Mouse (Mus musculus) MEL (cell line): Measurements from ENCODE around the gene Txnrd2. TPM values are rescaled to one million over a fixed set of nuclear protein-coding genes. Genes with fewer than 3 reads are reported as not detected.

Experiments used
- DNase-seq: peaks from one replicate; pipeline ENCODE4 v3.0.0; 2011; ENCODE audit warnings: low read depth, low spot score
- H3K27ac ChIP-seq: 2 replicates; pipeline ENCODE4 v1.5.1; 2012; ENCODE audit warnings: low read depth, mild to moderate bottlenecking, control low read depth, low read length, moderate library complexity; ENCODE audit not compliant: control insufficient read depth
- H3K27me3 ChIP-seq, 2 experiments: fragments of 150-350 bp in 1 of 2; sonication (generic) in 1 of 2; 2 replicates each; pipeline ENCODE4 v1.6.1; 2012; ENCODE audit warnings: low read length in 2 of 2, mild to moderate bottlenecking in 2 of 2, improper control_type of control experiment in 1 of 2, moderate library complexity in 1 of 2; ENCODE audit not compliant: insufficient read depth in 2 of 2, control insufficient read depth in 1 of 2
- H3K36me3 ChIP-seq, 2 experiments: 2 replicates each; pipeline ENCODE4 v1.6.1; 2012 to 2014; ENCODE audit warnings: low read length in 2 of 2, improper control_type of control experiment in 1 of 2, inconsistent platforms in 1 of 2, mild to moderate bottlenecking in 1 of 2; ENCODE audit not compliant: insufficient read depth in 2 of 2, control insufficient read depth in 1 of 2
- H3K4me1 ChIP-seq, 2 experiments: fragments of 150-350 bp in 1 of 2; sonication (generic) in 1 of 2; 2 replicates each; pipeline ENCODE4 v1.6.1; 2012; ENCODE audit warnings: low read length in 2 of 2, improper control_type of control experiment in 1 of 2, mild to moderate bottlenecking in 1 of 2; ENCODE audit not compliant: insufficient read depth in 2 of 2, control insufficient read depth in 1 of 2
- H3K4me3 ChIP-seq, 2 experiments: fragments of 150-350 bp in 1 of 2; sonication (generic) in 1 of 2; 2 replicates each; pipeline ENCODE4 v1.5.1; 2012; ENCODE audit warnings: low read depth in 2 of 2, low read length in 2 of 2, mild to moderate bottlenecking in 2 of 2, moderate library complexity in 2 of 2, control low read depth in 1 of 2, improper control_type of control experiment in 1 of 2; ENCODE audit not compliant: control insufficient read depth in 1 of 2, insufficient read depth in 1 of 2
- H3K79me2 ChIP-seq: 2 replicates; pipeline ENCODE4 v1.6.1; 2012; ENCODE audit warnings: mild to moderate bottlenecking, low read length, moderate library complexity; ENCODE audit not compliant: control insufficient read depth, poor library complexity, insufficient read depth
- H3K9ac ChIP-seq: 2 replicates; pipeline ENCODE4 v1.6.1; 2012; ENCODE audit warnings: low read depth, mild to moderate bottlenecking, control low read depth, low read length, moderate library complexity; ENCODE audit not compliant: control insufficient read depth, poor library complexity, severe bottlenecking
- H3K9me3 ChIP-seq: fragments of 150-350 bp; sonication (generic); replicated peaks from 2 replicates; pipeline ENCODE4 v1.6.1; 2012; ENCODE audit warnings: mild to moderate bottlenecking, low read length, improper control_type of control experiment, moderate library complexity; ENCODE audit not compliant: insufficient read depth
- BHLHE40 ChIP-seq: IDR thresholded peaks from 2 replicates; pipeline ENCODE4 v1.6.1; 2012; ENCODE audit warnings: low read depth, mild to moderate bottlenecking, inconsistent platforms, low read length, improper control_type of control experiment, borderline replicate concordance
- CHD1 ChIP-seq: IDR thresholded peaks from 2 replicates; pipeline ENCODE4 v1.6.1; 2012; ENCODE audit warnings: low read depth, mild to moderate bottlenecking, inconsistent platforms, low read length, improper control_type of control experiment
- CHD2 ChIP-seq: IDR thresholded peaks from 2 replicates; pipeline ENCODE4 v1.6.1; 2011; ENCODE audit warnings: low read length, improper control_type of control experiment
- E2F4 ChIP-seq: IDR thresholded peaks from 2 replicates; pipeline ENCODE4 v1.6.1; 2011; ENCODE audit warnings: low read depth, low read length, improper control_type of control experiment, borderline replicate concordance
- ELF1 ChIP-seq: IDR thresholded peaks from 2 replicates; pipeline ENCODE4 v1.6.1; 2014; ENCODE audit warnings: low read depth, mild to moderate bottlenecking, inconsistent platforms, low read length, improper control_type of control experiment, moderate library complexity
- GABPA ChIP-seq: IDR thresholded peaks from 2 replicates; pipeline ENCODE4 v1.6.1; 2012; ENCODE audit warnings: low read depth, mild to moderate bottlenecking, inconsistent platforms, low read length, improper control_type of control experiment, moderate library complexity
- GATA1 ChIP-seq: IDR thresholded peaks from 2 replicates; pipeline ENCODE4 v1.6.1; 2011; ENCODE audit warnings: low read depth, low read length, improper control_type of control experiment
- HCFC1 ChIP-seq: IDR thresholded peaks from 2 replicates; pipeline ENCODE4 v1.6.1; 2012; ENCODE audit warnings: low read depth, mild to moderate bottlenecking, inconsistent platforms, low read length, improper control_type of control experiment, moderate library complexity
- KAT2A ChIP-seq: conservative IDR thresholded peaks from 2 replicates; pipeline ENCODE4 v1.6.1; 2012; ENCODE audit warnings: low read depth, low read length, improper control_type of control experiment, inconsistent platforms
- MAX ChIP-seq: IDR thresholded peaks from 2 replicates; pipeline ENCODE4 v1.6.1; 2011; ENCODE audit warnings: low read length, improper control_type of control experiment
- MAZ ChIP-seq: IDR thresholded peaks from 2 replicates; pipeline ENCODE4 v1.6.1; 2012; ENCODE audit warnings: low read depth, mild to moderate bottlenecking, inconsistent platforms, low read length, improper control_type of control experiment
- MEF2A ChIP-seq: IDR thresholded peaks from 2 replicates; pipeline ENCODE4 v1.6.1; 2014; ENCODE audit warnings: low read depth, mild to moderate bottlenecking, inconsistent platforms, low read length, improper control_type of control experiment; ENCODE audit not compliant: poor library complexity, insufficient replicate concordance, severe bottlenecking; ENCODE audit errors: extremely low read depth
- NELFE ChIP-seq: IDR thresholded peaks from 2 replicates; pipeline ENCODE4 v1.6.1; 2011; ENCODE audit warnings: low read depth, low read length, improper control_type of control experiment
- POLR2AphosphoS5 ChIP-seq: IDR thresholded peaks from 2 replicates; pipeline ENCODE4 v1.6.1; 2012; ENCODE audit warnings: low read depth, borderline replicate concordance, mild to moderate bottlenecking, inconsistent platforms, low read length, moderate library complexity, mixed read lengths
- RAD21 ChIP-seq: IDR thresholded peaks from 2 replicates; pipeline ENCODE4 v1.6.1; 2011; ENCODE audit warnings: mild to moderate bottlenecking, low read depth, low read length, improper control_type of control experiment
- SIN3A ChIP-seq: IDR thresholded peaks from 2 replicates; pipeline ENCODE4 v1.6.1; 2012; ENCODE audit warnings: low read length, improper control_type of control experiment, inconsistent platforms
- TBP ChIP-seq: IDR thresholded peaks from 2 replicates; pipeline ENCODE4 v1.8.0; 2011; ENCODE audit warnings: low read depth, low read length, improper control_type of control experiment
- TCF12 ChIP-seq: IDR thresholded peaks from 2 replicates; pipeline ENCODE4 v1.6.1; 2014; ENCODE audit warnings: low read depth, mild to moderate bottlenecking, inconsistent platforms, low read length, improper control_type of control experiment, moderate library complexity
- USF2 ChIP-seq, 2 experiments: IDR thresholded peaks; 2 replicates each; pipeline ENCODE4 v1.6.1; 2011 to 2012; ENCODE audit warnings: improper control_type of control experiment in 2 of 2, low read length in 2 of 2, borderline replicate concordance in 1 of 2, inconsistent platforms in 1 of 2, low read depth in 1 of 2, mild to moderate bottlenecking in 1 of 2; ENCODE audit not compliant: insufficient read depth in 1 of 2
- ZKSCAN1 ChIP-seq: IDR thresholded peaks from 2 replicates; pipeline ENCODE4 v1.6.1; 2012; ENCODE audit warnings: low read depth, mild to moderate bottlenecking, inconsistent platforms, low read length, improper control_type of control experiment, moderate library complexity
- polyA plus RNA-seq, 2 experiments: library from polyadenylated mRNA; stranded (reverse) in 1 of 2; unstranded in 1 of 2; fragments of >175 nt in 1 of 2; fragments of >200 nt in 1 of 2; gene quantifications; 2 replicates each; pipeline versions ENCODE4 v1.2.1 to v1.2.4; 2012; ENCODE audit warnings: low replicate concordance in 2 of 2, low read depth in 1 of 2; ENCODE audit not compliant: insufficient read length in 2 of 2, insufficient read depth in 1 of 2, missing spikeins in 1 of 2
- total RNA-seq: library from RNA; depleted of rRNA; stranded (reverse); fragments of 300-350 nt; gene quantifications from 2 replicates; pipeline ENCODE4 v1.2.3, GENCODE M21; 2012

The Txnrd2 gene
- total and polyA plus RNA-seq, 3 experiments = 31.2 to 46.8 TPM; not detected in 1

DNA sequence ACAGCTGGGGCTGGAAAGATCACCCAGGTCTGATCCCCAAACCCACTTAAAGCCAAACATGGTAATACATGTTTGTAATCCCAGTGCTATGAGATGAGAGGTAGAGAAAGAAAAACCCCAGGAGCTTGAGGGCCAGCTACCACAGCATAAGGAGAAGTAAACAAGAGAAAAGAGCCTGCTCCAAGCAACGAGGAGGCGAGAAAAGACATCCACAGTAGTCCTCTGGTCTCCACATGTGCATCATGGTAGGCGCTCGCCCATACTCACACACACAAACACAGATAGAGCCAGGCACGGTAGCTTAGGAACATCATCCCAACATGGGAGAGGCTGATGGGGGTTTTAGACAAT, 2.3 kb upstream of the Txnrd2 start:
- Histone ChIP-seq H3K4me1 (peaks cover 31 to 40% of the 10 kb centered on the region in 2 experiments), H3K9ac (no peak overlapping the region), H3K27me3 (no peaks in the 10 kb centered on the region), H3K4me3 (no peak overlapping the region), H3K27ac (no peak overlapping the region), H3K9me3 (no peaks in the 10 kb centered on the region), H3K36me3 (peaks cover 0 to 41% of the 10 kb centered on the region in 2 experiments; a peak in 3 of 4 replicates), H3K79me2 (peaks cover 29% of the 10 kb centered on the region)
- DNase-seq = no peak
- TF ChIP-seq BHLHE40 (no peak), RAD21 (no peak), GATA1 (no peak), MAZ (no peak)

DNA sequence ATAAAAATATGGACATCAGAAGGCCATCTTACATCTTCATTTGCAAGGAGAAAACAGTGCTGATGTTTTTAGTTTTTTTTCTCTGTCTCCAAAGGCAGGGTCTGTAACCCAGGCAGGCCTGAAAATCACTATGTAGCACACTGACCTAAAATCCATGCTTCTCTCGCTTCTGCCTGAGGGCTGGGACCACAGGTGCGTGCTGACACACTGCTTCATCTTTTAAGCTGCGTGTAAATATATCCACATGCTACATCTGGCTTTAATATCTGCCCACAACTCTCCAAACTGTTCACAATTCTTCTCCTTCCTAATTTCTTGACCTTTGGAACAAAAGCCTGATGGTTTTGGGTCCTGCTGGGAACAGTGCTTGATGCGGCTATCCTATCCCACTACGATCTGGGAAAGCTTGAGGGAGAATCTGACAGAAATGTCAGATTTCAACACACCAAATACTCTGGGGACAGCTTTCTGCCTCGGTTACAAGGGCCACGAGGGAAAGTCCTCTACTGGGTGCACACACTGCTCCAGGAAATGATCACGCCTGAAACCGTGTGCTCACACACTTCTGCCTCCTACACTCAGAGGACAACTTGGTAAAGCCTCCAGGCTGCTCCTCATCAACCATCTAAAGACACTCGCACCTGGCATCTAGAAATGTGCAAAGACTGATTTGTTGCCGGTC, 1.7 kb upstream of the Txnrd2 start:
- peaks cover 30 to 40% of the 10 kb centered on the region in 2 experiments for H3K4me1 ChIP-seq
- no peaks in the 10 kb centered on the region for H3K9me3 ChIP-seq
- H3K36me3 ChIP-seq = peaks cover 0 to 41% of the 10 kb centered on the region in 2 experiments; a peak in 3 of 4 replicates
- H3K27me3 ChIP-seq = no peaks in the 10 kb centered on the region
- DNase-seq = no peak
- peaks cover 29% of the 10 kb centered on the region for H3K79me2 ChIP-seq
- no peak overlapping the region for H3K27ac ChIP-seq
- no peak overlapping the region for H3K4me3 ChIP-seq
- TF ChIP-seq CHD1 = no peak
- no peak for TF ChIP-seq KAT2A
- no peak for TF ChIP-seq CHD2
- no peak for TF ChIP-seq GABPA
- no peak for TF ChIP-seq RAD21
- no peak for TF ChIP-seq E2F4
- TF ChIP-seq POLR2AphosphoS5 = no peak
- TF ChIP-seq TCF12 = no peak
- no peak for TF ChIP-seq NELFE
- no peak for TF ChIP-seq USF2 (IDR thresholded peaks at IDR 0.05; ENCODE audit: borderline replicate concordance in 1 of 2, insufficient read depth in 1 of 2, low read depth in 1 of 2, low read length in 2 of 2)
- no peak for TF ChIP-seq GATA1
- TF ChIP-seq TBP = no peak
- TF ChIP-seq SIN3A = no peak
- no peak for TF ChIP-seq ZKSCAN1
- no peak for TF ChIP-seq MEF2A
- TF ChIP-seq MAX = no peak
- no peak for TF ChIP-seq ELF1
- no peak for TF ChIP-seq HCFC1
- TF ChIP-seq, all 39 proteins: peak for 0
- H3K9ac ChIP-seq = no peak overlapping the region
